Mouse (Mus musculus): ENCODE measurements around the gene Gm37240. TPM values are rescaled to one million over a fixed set of nuclear protein-coding genes. Genes with fewer than 3 reads are reported as not detected.

Gm37240 gene
- polyA plus RNA-seq, 1 experiment from 2014 or later = 14.9 TPM

DNA sequence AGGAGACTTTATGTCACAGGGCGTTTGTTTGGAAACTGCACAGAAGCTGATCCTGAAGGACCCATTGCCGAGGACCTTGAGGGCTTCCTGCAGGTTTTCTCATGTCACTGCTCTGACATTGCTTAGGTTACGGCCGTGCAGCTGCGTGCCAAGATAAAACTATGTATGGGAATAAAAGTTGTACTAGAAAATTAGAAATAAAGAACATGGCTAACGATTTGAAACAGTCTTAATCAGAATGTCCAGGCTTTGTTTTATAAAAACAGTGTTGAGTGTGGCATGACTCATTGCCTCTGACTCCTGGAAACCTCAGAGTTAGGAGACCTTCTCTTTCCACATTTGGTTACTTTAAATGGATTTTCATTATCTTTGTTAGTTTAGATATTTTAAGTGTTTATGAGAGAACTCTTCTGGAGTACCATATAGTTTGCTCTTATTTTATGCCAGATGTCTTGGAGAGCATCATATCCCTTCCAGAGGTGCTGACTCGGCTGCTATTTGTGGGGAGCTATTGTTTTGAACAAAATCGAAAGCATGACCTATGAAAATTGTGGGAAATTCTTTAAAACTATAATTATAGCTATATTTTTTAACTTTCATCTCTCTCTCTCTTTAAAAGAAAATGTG lies 960.0 kb downstream of the Gm37240 start:
- Histone ChIP-seq H3K4me1 (no peaks in the 10 kb centered on the region), H3K27me3 (no peaks in the 10 kb centered on the region), H3K4me2 (no peak overlapping the region), H3K9me3 (no peaks in the 10 kb centered on the region), H3K27ac (no peak overlapping the region), H3K36me3 (no peaks in the 10 kb centered on the region), H3K9ac (no peak overlapping the region), H3K4me3 (no peak overlapping the region)
- no peak for ATAC-seq (ENCODE audit: insufficient number of reproducible peaks, low FRiP score, low TSS enrichment, low read depth)
- WGBS = 67% methylated on average over 8 of the region's 8 CpGs

DNA sequence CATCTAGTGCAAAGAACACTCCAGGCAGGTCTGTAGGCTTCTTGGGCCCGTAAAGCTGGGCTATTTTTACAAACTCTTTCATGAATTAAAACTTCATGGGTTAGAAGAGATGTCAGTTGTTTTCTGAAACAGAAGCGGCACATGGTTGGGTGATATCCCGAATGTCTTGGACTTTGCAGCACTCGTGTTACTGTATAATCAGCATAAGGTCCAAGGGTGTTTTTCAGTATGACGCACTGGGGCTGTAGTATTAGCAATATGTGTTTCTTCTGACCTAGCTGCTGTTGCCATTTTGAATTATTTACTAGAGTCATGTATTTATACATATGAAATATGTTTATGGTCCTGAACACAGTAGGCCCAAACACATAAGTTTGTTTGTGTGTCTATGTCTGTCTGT lies 961.2 kb downstream of the Gm37240 start:
- WGBS = 78% methylated on average over 5 of the region's 5 CpGs

DNA sequence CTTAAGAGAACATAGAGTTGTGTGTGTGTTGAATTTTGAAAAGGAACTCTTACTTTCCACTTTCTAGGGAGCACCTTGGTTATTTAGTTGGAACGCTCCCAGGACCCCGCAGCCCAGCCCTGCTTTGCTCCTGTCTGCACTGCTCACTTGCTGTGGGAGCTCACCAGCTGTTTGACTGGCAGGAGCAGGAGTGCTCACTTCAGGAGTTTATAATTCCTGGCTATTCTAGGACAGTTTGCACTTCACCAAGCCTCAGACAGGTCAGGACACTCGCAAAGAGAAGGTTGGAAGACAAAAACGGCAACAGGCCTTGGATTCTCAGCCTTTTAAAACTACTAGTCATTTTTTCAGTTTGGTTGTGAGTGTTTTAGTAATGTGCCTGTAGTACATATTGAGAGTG lies 962.1 kb downstream of the Gm37240 start:
- H3K9me3 ChIP-seq = no peaks in the 10 kb centered on the region
- no peaks in the 10 kb centered on the region for H3K4me1 ChIP-seq
- no peak overlapping the region for H3K4me3 ChIP-seq
- no peaks in the 10 kb centered on the region for H3K27me3 ChIP-seq
- H3K4me2 ChIP-seq = no peak overlapping the region
- H3K36me3 ChIP-seq = no peaks in the 10 kb centered on the region
- H3K27ac ChIP-seq = no peak overlapping the region
- WGBS = 61% methylated on average over 4 of the region's 4 CpGs
- no peak for ATAC-seq (ENCODE audit: insufficient number of reproducible peaks, low FRiP score, low TSS enrichment, low read depth)
- no peak overlapping the region for H3K9ac ChIP-seq

More for the DNA sequence above, 961.2 kb downstream of the Gm37240 start:
- Histone ChIP-seq H3K4me3 (no peak overlapping the region), H3K4me1 (no peaks in the 10 kb centered on the region), H3K27me3 (no peaks in the 10 kb centered on the region), H3K36me3 (no peaks in the 10 kb centered on the region), H3K9me3 (no peaks in the 10 kb centered on the region), H3K9ac (no peak overlapping the region), H3K4me2 (no peak overlapping the region), H3K27ac (no peak overlapping the region)
- no peak for ATAC-seq (ENCODE audit: insufficient number of reproducible peaks, low FRiP score, low TSS enrichment, low read depth)

DNA sequence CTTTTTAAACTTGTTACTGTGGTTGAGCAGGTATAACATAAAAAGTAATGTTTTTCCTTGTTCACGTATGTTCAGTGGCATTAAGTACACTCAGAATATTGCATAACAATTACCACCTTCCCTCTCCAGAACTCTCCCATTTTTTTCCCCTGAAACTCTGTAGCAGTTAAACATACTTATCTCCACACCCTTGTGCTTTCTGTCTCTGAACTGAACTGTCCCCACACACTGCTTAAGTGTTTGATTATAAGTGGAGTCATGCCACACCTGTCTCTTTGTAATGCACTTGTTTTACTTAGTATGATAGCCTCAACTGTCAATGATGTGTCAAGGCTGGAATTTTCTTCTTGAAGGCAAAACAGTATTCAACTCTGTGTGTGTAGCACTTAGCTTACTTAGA lies 963.6 kb downstream of the Gm37240 start:
- Histone ChIP-seq H3K9ac (no peak overlapping the region), H3K9me3 (no peaks in the 10 kb centered on the region), H3K36me3 (no peaks in the 10 kb centered on the region), H3K4me1 (no peaks in the 10 kb centered on the region), H3K27me3 (no peaks in the 10 kb centered on the region), H3K4me2 (no peak overlapping the region), H3K27ac (no peak overlapping the region), H3K4me3 (no peak overlapping the region)
- ATAC-seq (ENCODE audit: insufficient number of reproducible peaks, low FRiP score, low TSS enrichment, low read depth) = no peak
- 78% methylated on average over 1 of the region's 1 CpGs for WGBS

DNA sequence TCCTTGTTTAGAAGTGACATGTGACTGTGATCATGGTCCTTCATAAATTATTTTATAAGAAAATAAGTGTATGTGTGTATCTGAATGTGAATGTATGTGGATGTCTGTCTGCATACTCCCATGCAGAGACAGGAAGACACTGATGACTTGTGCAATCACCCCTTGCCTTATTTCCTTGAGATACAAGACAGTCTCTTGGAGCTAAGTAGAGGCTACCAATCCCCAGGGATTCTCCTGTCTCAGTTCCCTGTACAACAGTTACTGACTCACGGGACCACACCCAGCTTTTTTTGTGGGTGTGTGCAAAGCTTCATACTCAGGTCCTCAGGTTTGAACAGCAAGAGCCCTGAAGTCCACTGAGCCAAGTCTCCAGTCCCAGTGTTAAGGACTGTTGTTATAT lies 964.1 kb downstream of the Gm37240 start:
- H3K27me3 ChIP-seq = no peaks in the 10 kb centered on the region
- H3K9ac ChIP-seq = no peak overlapping the region
- no peak overlapping the region for H3K4me3 ChIP-seq
- ATAC-seq (ENCODE audit: insufficient number of reproducible peaks, low FRiP score, low TSS enrichment, low read depth) = no peak
- 52% methylated on average over 1 of the region's 1 CpGs for WGBS
- H3K4me1 ChIP-seq = no peaks in the 10 kb centered on the region
- H3K4me2 ChIP-seq = no peak overlapping the region
- no peak overlapping the region for H3K27ac ChIP-seq
- H3K36me3 ChIP-seq = no peaks in the 10 kb centered on the region
- no peaks in the 10 kb centered on the region for H3K9me3 ChIP-seq

GRCm38 (mm10) chr3:84921704-84922420 lies 965.5 kb downstream of the Gm37240 start:
- H3K4me2 ChIP-seq = no peak overlapping the region
- H3K4me3 ChIP-seq = no peak overlapping the region
- no peaks in the 10 kb centered on the region for H3K27me3 ChIP-seq
- ATAC-seq (ENCODE audit: insufficient number of reproducible peaks, low FRiP score, low TSS enrichment, low read depth) = no peak
- no peaks in the 10 kb centered on the region for H3K36me3 ChIP-seq
- H3K9ac ChIP-seq = no peak overlapping the region
- H3K9me3 ChIP-seq = no peaks in the 10 kb centered on the region
- H3K4me1 ChIP-seq = no peaks in the 10 kb centered on the region
- WGBS = 67% methylated on average over 6 of the region's 6 CpGs
- H3K27ac ChIP-seq = no peak overlapping the region

GRCm38 (mm10) chr3:84917903-84918679 lies 969.2 kb downstream of the Gm37240 start:
- no peak for ATAC-seq (ENCODE audit: insufficient number of reproducible peaks, low FRiP score, low TSS enrichment, low read depth)
- no peaks in the 10 kb centered on the region for H3K27me3 ChIP-seq
- no peak overlapping the region for H3K27ac ChIP-seq
- no peaks in the 10 kb centered on the region for H3K36me3 ChIP-seq
- H3K9me3 ChIP-seq = no peaks in the 10 kb centered on the region
- H3K4me1 ChIP-seq = no peaks in the 10 kb centered on the region
- no peak overlapping the region for H3K4me3 ChIP-seq
- H3K9ac ChIP-seq = no peak overlapping the region
- H3K4me2 ChIP-seq = no peak overlapping the region
- WGBS = 81% methylated on average over 9 of the region's 9 CpGs

DNA sequence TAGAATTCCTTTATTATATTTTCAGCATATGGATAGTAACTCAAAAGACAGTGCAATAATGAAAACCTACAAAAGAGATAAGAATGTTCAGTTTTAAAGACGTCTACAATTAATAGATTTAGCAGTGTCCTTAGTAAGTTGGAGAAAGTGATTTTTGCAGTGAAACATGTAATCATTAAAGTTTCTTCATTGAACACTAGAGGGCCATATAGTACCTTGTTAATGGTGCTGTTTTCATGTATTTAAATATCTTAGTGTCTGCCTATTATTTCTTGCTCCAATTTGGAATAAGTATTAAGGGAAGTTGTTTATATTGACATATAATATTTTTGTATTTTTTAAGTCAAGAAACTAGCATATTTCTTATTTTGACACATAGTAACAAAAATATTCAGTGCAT lies 973.0 kb downstream of the Gm37240 start:
- Histone ChIP-seq H3K9me3 (no peaks in the 10 kb centered on the region), H3K36me3 (no peaks in the 10 kb centered on the region), H3K4me3 (no peak overlapping the region), H3K27ac (no peak overlapping the region), H3K27me3 (no peaks in the 10 kb centered on the region), H3K9ac (no peak overlapping the region), H3K4me1 (no peaks in the 10 kb centered on the region), H3K4me2 (no peak overlapping the region)
- no peak for ATAC-seq (ENCODE audit: insufficient number of reproducible peaks, low FRiP score, low TSS enrichment, low read depth)
- 40% methylated on average over 1 of the region's 1 CpGs for WGBS

GRCm38 (mm10) chr3:84906528-84906927 lies 980.8 kb downstream of the Gm37240 start:
- H3K36me3 ChIP-seq = no peaks in the 10 kb centered on the region

GRCm38 (mm10) chr3:84897952-84898351 lies 989.4 kb downstream of the Gm37240 start:
- no peaks in the 10 kb centered on the region for H3K27me3 ChIP-seq
- no peaks in the 10 kb centered on the region for H3K4me1 ChIP-seq
- H3K4me2 ChIP-seq = no peak overlapping the region
- WGBS = 88% methylated on average over 8 of the region's 8 CpGs
- no peaks in the 10 kb centered on the region for H3K9me3 ChIP-seq
- no peak overlapping the region for H3K27ac ChIP-seq
- H3K4me3 ChIP-seq = no peak overlapping the region
- no peak for ATAC-seq (ENCODE audit: insufficient number of reproducible peaks, low FRiP score, low TSS enrichment, low read depth)
- H3K36me3 ChIP-seq = no peaks in the 10 kb centered on the region
- no peak overlapping the region for H3K9ac ChIP-seq

More at GRCm38 (mm10) chr3:84906528-84906927, 980.8 kb downstream of the Gm37240 start:
- no peaks in the 10 kb centered on the region for H3K4me1 ChIP-seq
- no peak overlapping the region for H3K27ac ChIP-seq
- H3K4me2 ChIP-seq = no peak overlapping the region
- no peaks in the 10 kb centered on the region for H3K9me3 ChIP-seq
- H3K27me3 ChIP-seq = no peaks in the 10 kb centered on the region
- H3K4me3 ChIP-seq = no peak overlapping the region
- H3K9ac ChIP-seq = no peak overlapping the region
- 20% methylated on average over 1 of the region's 1 CpGs for WGBS
- no peak for ATAC-seq (ENCODE audit: insufficient number of reproducible peaks, low FRiP score, low TSS enrichment, low read depth)

DNA sequence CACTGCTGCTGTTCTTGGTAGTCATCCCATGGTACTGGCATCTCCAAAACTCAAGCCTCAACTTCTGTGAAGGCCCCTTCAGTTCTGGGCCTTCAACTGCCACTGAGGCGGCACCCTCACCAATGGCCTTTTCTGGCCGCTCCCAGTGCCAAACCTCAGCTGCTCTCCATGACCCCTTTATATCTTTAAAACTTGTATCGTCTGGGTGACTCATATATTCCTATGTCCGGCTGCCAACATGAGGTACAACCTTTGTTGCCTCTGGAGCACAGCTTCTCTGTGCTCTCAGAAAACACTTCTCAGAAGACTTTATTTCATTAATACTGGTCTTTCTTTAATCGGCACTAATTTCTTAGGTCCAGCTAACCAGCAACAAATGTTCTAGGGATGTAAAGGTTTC lies 996.3 kb downstream of the Gm37240 start:
- 88% methylated on average over 5 of the region's 5 CpGs for WGBS
- Histone ChIP-seq H3K4me2 (no peak overlapping the region), H3K9ac (no peak overlapping the region), H3K27ac (no peak overlapping the region), H3K4me1 (no peaks in the 10 kb centered on the region), H3K36me3 (no peaks in the 10 kb centered on the region), H3K9me3 (no peaks in the 10 kb centered on the region), H3K4me3 (no peak overlapping the region), H3K27me3 (no peaks in the 10 kb centered on the region)
- no peak for ATAC-seq (ENCODE audit: insufficient number of reproducible peaks, low FRiP score, low TSS enrichment, low read depth)

DNA sequence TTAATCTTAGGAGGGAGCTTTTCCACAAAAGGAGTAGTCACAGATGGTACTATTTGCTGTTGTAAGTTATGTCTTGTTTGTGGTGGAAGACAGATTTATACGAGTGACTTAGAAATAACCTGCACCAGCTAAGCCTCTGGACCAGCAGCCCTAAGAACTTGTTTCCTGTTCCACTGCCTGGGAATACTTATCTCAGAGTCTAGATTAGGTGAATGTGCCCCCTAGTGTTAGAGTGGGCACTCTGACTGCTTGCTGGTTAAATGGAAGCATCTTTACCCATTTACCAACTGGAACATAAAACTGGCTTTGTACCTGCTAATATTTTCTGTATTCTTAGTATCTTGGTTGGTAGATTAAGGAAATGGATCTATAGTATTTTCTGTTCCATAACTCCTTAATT lies 997.7 kb downstream of the Gm37240 start:
- ATAC-seq (ENCODE audit: insufficient number of reproducible peaks, low FRiP score, low TSS enrichment, low read depth) = no peak
- H3K4me1 ChIP-seq = no peaks in the 10 kb centered on the region
- no peak overlapping the region for H3K9ac ChIP-seq
- H3K9me3 ChIP-seq = no peaks in the 10 kb centered on the region
- no peaks in the 10 kb centered on the region for H3K36me3 ChIP-seq
- no peaks in the 10 kb centered on the region for H3K27me3 ChIP-seq
- no peak overlapping the region for H3K4me3 ChIP-seq
- H3K27ac ChIP-seq = no peak overlapping the region
- 33% methylated on average over 1 of the region's 1 CpGs for WGBS
- no peak overlapping the region for H3K4me2 ChIP-seq

Measured in limb, embryonic 15.5 days (tissue).